In genomic region chr6:135714236-135714635, GRCm38 (mm10) we compare ENCODE assay signal across 26 mouse cellular contexts.
"Had no signal": no experiment of that assay in that cellular context is flagged by ENCODE, and none has a peak within 500 bp of the region (broad histone marks: within the 10 kb centered on the region; RNA-seq: fewer than 3 reads in every experiment).

No protein-coding gene starts in this region.

- H3K27ac ChIP-seq: heart, embryonic 10.5 days; hindbrain, embryonic 10.5 days; hindbrain, embryonic 12.5 days; hindbrain, embryonic 14.5 days; intestine, embryonic 15.5 days; left cerebral cortex, adult 2 months; limb, embryonic 10.5 days; limb, embryonic 12.5 days; liver, embryonic 13.5 days; liver, embryonic 15.5 days had no signal

- H3K4me3 ChIP-seq: heart, embryonic 10.5 days; heart, embryonic 12.5 days; hindbrain, embryonic 10.5 days; hindbrain, embryonic 12.5 days; intestine, embryonic 15.5 days; left cerebral cortex, adult 2 months; limb, embryonic 10.5 days; limb, embryonic 12.5 days; liver, embryonic 13.5 days; liver, embryonic 15.5 days had no signal

- H3K9ac ChIP-seq: heart, embryonic 12.5 days; hindbrain, embryonic 12.5 days; hindbrain, embryonic 14.5 days; intestine, embryonic 15.5 days; limb, embryonic 12.5 days; liver, embryonic 13.5 days; liver, embryonic 15.5 days had no signal

- H3K27me3 ChIP-seq: heart, embryonic 12.5 days; hindbrain, embryonic 12.5 days; intestine, embryonic 15.5 days; limb, embryonic 12.5 days; liver, embryonic 13.5 days; liver, embryonic 15.5 days had no signal

- H3K9me3 ChIP-seq: heart, embryonic 10.5 days; heart, embryonic 12.5 days; hindbrain, embryonic 10.5 days; hindbrain, embryonic 12.5 days; intestine, embryonic 15.5 days; limb, embryonic 10.5 days; limb, embryonic 12.5 days; liver, embryonic 13.5 days; liver, embryonic 15.5 days had no signal

- H3K4me2 ChIP-seq: heart, embryonic 12.5 days; hindbrain, embryonic 12.5 days; hindbrain, embryonic 14.5 days; intestine, embryonic 15.5 days; limb, embryonic 12.5 days; liver, embryonic 11.5 days; liver, embryonic 13.5 days; liver, embryonic 15.5 days had no signal

- H3K36me3 ChIP-seq: heart, embryonic 10.5 days; heart, embryonic 12.5 days; hindbrain, embryonic 10.5 days; hindbrain, embryonic 12.5 days; intestine, embryonic 15.5 days; limb, embryonic 10.5 days; limb, embryonic 12.5 days; liver, embryonic 13.5 days; liver, embryonic 15.5 days had no signal

- DNase-seq: gastrocnemius, postnatal 14 days; heart, adult 18-20 months; heart, postnatal 10 days; heart, postnatal 4 days; kidney, adult 18-20 months; kidney, adult 8-10 months; kidney, postnatal 10 days; kidney, postnatal 25 days; kidney, postnatal 4 days; layer of hippocampus, adult 9-11 months; liver; liver, embryonic 13.5 days had no signal

- ATAC-seq: hindbrain, embryonic 16.5 days; inflammation-experienced regulatory T-cells, adult 6 months; intestine, embryonic 15.5 days; intestine, postnatal 0 days had no signal

- H3K4me1 ChIP-seq: heart, embryonic 10.5 days; hindbrain, embryonic 10.5 days; hindbrain, embryonic 12.5 days; intestine, embryonic 15.5 days; limb, embryonic 10.5 days; limb, embryonic 12.5 days; liver, embryonic 13.5 days; liver, embryonic 15.5 days had no signal
